Mouse (Mus musculus) stomach, postnatal 0 days (tissue): ENCODE measurements around the gene Krtap5-1.
"Not testable (repeated sequence)": the region's sequence is repeated elsewhere in the genome, so short reads cannot be mapped to it uniquely, and the experiment has no call there.

Source experiments
- CTCF ChIP-seq: IDR thresholded peaks from 2 replicates; pipeline ENCODE4 v1.5.1; 2016; ENCODE audit warnings: antibody characterized with exemption, low read depth, mild to moderate bottlenecking, moderate library complexity
- EP300 ChIP-seq: optimal IDR thresholded peaks from 2 replicates; pipeline ENCODE3; 2016; ENCODE audit warnings: antibody characterized with exemption

DNA sequence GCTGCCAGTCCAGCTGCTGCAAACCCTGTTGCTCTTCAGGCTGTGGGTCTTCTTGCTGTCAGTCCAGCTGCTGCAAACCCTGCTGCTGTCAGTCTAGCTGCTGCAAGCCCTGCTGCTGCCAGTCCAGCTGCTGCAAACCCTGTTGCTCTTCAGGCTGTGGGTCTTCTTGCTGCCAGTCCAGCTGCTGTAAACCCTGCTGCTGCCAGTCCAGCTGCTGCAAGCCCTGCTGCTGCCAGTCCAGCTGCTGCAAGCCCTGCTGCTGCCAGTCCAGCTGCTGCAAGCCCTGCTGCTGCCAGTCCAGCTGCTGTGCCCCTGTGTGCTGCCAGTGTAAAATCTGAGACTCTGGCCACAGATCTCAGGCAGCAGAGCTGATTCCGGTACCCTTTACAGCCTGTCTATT lies 7.0 kb upstream of the Krtap5-1 start:
- TF ChIP-seq CTCF, EP300: not testable (repeated sequence)
